Mouse (Mus musculus) thymus, adult 2 months (tissue): ENCODE results near the gene Slc6a21.
"Not testable (repeated sequence)": the region's sequence is repeated elsewhere in the genome, so short reads cannot be mapped to it uniquely, and the experiment has no call there.

ENCODE experiments used
- CTCF ChIP-seq: fragments of 200-500 bp; IDR thresholded peaks from 2 replicates; pipeline ENCODE4 v1.5.1; 2012; ENCODE audit warnings: mild to moderate bottlenecking, control low read depth, low read length, moderate library complexity, borderline replicate concordance; ENCODE audit not compliant: control insufficient read depth, poor library complexity, insufficient read depth; ENCODE audit errors: extremely low read depth
- POLR2A ChIP-seq: fragments of 200-500 bp; IDR thresholded peaks from 2 replicates; pipeline ENCODE4 v1.6.1; 2012; ENCODE audit warnings: mild to moderate bottlenecking, low read length, control low read depth, moderate library complexity; ENCODE audit not compliant: control insufficient read depth, poor library complexity, insufficient read depth; ENCODE audit errors: extremely low read depth

- TF ChIP-seq CTCF, POLR2A: not testable (repeated sequence)
Measured at GRCm38 (mm10) chr7:45255822-45256221, 21.5 kb upstream of the Slc6a21 start.
